Mouse (Mus musculus) megakaryocyte-erythroid progenitor cell, adult 5 weeks (primary cell): ENCODE measurements around the gene Tdg. TPM values are rescaled to one million over a fixed set of nuclear protein-coding genes. Genes with fewer than 3 reads are reported as not detected.

ENCODE experiments used
- polyA plus RNA-seq: library from polyadenylated mRNA; stranded (reverse); fragments of >175 nt; gene quantifications from 2 replicates; pipeline ENCODE4 v1.2.3, GENCODE M21; 2012

The Tdg gene
- 10.8 and 11.9 TPM in 2 replicates for polyA plus RNA-seq

DNA sequence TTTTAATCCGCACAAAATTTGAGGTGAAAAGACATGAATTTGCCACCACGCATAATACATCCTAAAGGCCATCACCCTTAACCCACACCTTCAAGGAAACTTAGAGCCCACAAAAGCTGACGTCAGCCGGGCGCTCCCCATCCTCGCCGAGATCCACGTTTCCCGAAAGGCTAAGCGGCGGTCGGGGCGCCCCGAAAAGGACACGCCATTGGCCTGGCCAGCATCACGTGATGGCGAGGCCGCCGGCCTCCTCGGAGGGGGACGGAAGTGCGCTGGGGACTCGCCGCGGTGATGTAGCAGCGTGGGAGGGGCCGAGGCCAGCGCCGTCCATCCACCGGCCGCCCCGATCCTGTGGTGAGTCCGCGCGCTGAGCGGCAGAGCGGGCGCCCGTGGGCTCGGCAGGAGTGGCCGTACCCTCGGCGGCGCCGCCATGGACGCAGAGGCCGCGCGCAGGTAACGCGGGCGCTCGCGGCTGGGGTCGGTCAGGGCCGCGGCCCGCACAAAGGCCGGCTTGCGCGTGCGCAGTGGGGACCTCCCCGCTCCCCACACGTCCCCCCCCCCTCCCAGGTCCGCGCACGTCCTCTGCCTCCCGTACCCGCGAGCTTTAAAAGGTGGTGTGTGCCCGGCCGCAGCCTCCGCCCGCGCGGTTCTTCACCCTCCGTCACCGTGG is at the start of gene Tdg:
Gene Tdg, plus strand, starts transcription at position 243 of the 670 bp plus-strand sequence.

DNA sequence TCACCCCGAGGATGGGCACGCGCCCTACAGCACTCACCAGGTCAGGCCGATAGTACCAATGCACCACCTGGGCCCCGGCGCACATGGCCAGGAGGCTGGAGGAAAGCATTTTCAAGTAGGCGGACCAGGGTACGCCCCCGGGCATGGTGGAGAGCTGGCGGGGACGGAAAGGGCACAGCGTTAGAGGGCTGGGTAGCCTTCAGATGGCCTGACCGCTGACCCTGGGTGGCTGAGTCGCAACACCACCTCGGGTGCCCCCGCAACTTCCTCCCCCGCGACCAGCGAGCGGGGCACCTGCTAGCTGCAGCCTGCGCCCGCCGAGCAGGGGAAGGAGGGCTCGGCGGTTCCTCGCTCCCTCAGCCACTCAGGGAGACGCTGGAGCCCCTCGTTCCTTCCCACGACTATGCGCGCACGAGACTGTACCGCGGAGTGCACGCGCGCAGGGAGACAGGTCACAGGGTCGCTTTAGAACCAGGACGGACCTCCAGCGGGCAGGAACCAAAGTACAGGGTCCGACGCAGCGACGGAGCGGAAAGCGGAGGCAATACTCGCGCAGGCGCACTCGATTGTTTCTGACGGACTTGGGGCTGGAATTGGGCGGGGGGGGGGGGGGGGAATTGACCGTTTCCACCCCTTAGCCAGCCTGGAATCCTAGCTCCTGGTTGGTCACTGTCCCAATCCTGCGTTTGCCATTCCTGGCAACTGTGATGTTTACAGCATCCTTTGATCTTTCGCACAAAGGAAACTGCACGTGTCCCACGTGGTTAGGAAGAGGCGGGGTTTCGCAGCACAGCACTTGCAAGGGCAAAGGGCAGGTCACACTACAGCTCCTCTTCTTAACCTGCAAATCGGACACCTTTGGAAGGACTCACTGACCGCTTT is 6.7 kb upstream of the Tdg start, which contains the start of gene 1190007I07Rik:
Gene 1190007I07Rik, minus strand, starts transcription at position 558 of the 882 bp plus-strand sequence.

DNA sequence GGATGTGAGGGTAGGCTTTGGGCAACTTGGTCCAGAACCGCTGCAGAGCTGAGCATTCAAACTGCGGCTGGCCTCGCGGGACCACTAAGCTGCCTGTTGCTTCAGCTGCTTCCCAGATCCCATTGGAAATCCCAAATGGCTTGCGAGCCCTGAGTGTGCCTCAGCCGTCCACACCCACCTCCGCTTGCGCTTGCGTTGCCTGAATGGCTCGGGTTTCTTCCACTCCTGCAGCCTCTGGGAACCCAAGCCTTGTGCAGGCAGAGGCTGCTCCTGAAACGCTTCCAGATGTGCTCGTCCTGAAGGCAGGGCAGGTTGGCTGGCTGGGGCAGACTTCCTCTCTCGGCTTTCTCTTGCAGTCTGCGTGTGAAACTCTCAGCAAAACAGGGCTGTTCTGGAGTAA is 60.9 kb downstream of the Tdg start, which contains the start of gene Glt8d2:
Gene Glt8d2, minus strand, starts transcription at position 157 of the 400 bp plus-strand sequence.

DNA sequence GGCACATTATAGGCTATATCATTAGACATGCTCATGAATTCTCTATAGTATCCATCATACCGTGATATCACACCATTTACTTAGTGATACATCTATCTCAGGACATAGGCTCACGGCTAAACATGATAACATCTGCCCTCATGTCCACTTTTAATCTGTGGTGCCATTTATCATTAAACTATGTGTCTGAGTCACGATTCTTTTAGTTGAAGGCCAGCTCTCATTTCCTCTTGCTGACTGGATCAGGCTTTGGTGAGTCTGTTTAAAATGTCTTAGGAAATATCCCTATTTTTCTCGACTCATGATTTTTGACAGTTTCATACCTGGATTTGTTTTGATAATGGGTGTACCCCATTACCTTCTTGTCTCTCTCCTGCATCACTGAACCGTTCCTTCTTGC is 66.3 kb downstream of the Tdg start, which contains the start of gene Hcfc2:
Gene Hcfc2, plus strand, starts transcription at position 205 of the 400 bp plus-strand sequence.

Other genes with a start within 250 kb of the Tdg start
- gene Gm1553, start 137.2 kb upstream of the Tdg start, polyA plus RNA-seq: not detected in 2 replicates
- 116 and 127 TPM in 2 replicates for gene 1190007I07Rik, start 6.6 kb upstream of the Tdg start, polyA plus RNA-seq
- gene Glt8d2, start 60.8 kb downstream of the Tdg start, polyA plus RNA-seq: 0.27 TPM in 1 of 2 replicates, not detected in the other
- gene Hcfc2, start 66.3 kb downstream of the Tdg start, polyA plus RNA-seq: 2.1 and 2.5 TPM in 2 replicates
- 24.7 and 30.1 TPM in 2 replicates for gene Nfyb, start 134.3 kb downstream of the Tdg start, polyA plus RNA-seq
- 77.7 and 85.6 TPM in 2 replicates for gene Txnrd1, start 204.1 kb downstream of the Tdg start, polyA plus RNA-seq
- 1.1 and 2.7 TPM in 2 replicates for gene Eid3, start 236.8 kb downstream of the Tdg start, polyA plus RNA-seq